Mouse (Mus musculus) midbrain, embryonic 12.5 days (tissue): ENCODE measurements around the gene Serpina3n. TPM values are rescaled to one million over a fixed set of nuclear protein-coding genes. Genes with fewer than 3 reads are reported as not detected.
A peak's percentile ranks its signal among the peaks of the same experiment; 100 is the strongest.
"Not testable (repeated sequence)": the region's sequence is repeated elsewhere in the genome, so short reads cannot be mapped to it uniquely, and the experiment has no call there.

Experiments used
- ATAC-seq: fragments of 200-750 bp; cut with Nextera tagmentation; 2 replicates; pipeline ENCODE4 v1.8.0; 2017; ENCODE audit warnings: low read depth, moderate TSS enrichment, moderate library complexity; ENCODE audit not compliant: low FRiP score
- H3K27ac ChIP-seq: fragments of 300-500 bp; sonication (generic); replicated peaks from 2 replicates; pipeline ENCODE4 v1.5.1; 2016; ENCODE audit warnings: mild to moderate bottlenecking
- H3K27me3 ChIP-seq: fragments of 300-500 bp; sonication (generic); 2 replicates; pipeline ENCODE4 v1.6.1; 2016; ENCODE audit warnings: mild to moderate bottlenecking
- H3K36me3 ChIP-seq: fragments of 300-500 bp; sonication (generic); 2 replicates; pipeline ENCODE4 v1.6.1; 2016
- H3K4me1 ChIP-seq: fragments of 300-500 bp; sonication (generic); 2 replicates; pipeline ENCODE4 v1.6.1; 2016
- H3K4me2 ChIP-seq: fragments of 300-500 bp; sonication (generic); replicated peaks from 2 replicates; pipeline ENCODE4 v1.6.1; 2016; ENCODE audit warnings: mild to moderate bottlenecking, moderate library complexity
- H3K4me3 ChIP-seq: fragments of 300-500 bp; sonication (generic); 2 replicates; pipeline ENCODE4 v1.5.1; 2016; ENCODE audit warnings: mild to moderate bottlenecking
- H3K9ac ChIP-seq: fragments of 300-500 bp; sonication (generic); replicated peaks from 2 replicates; pipeline ENCODE4 v1.6.1; 2016; ENCODE audit warnings: mild to moderate bottlenecking, moderate library complexity
- H3K9me3 ChIP-seq: fragments of 300-500 bp; sonication (generic); 2 replicates; pipeline ENCODE4 v1.6.1; 2016; ENCODE audit warnings: mild to moderate bottlenecking
- WGBS: fragments of 180-500 bp; shearing (Covaris S2); methylation state at CpG from one replicate; pipeline ENCODE4 v1.1.7; 2016; 5-methylcytosine and 5-hydroxymethylcytosine counted together
- polyA plus RNA-seq: library from polyadenylated mRNA; unstranded; fragments of >200 nt; fragmentation: Nextera tagmentation; extraction: Ambion mirVana; gene quantifications from 2 replicates; pipeline ENCODE4 v1.2.1, GENCODE M21; 2016

Gene Serpina3n
- polyA plus RNA-seq, 1 experiment from 2014 or later: not detected

- no peaks in the 10 kb centered on the region for H3K36me3 ChIP-seq
- no peaks in the 10 kb centered on the region for H3K4me1 ChIP-seq
- no peak overlapping the region for H3K27ac ChIP-seq
- no peak overlapping the region for H3K9ac ChIP-seq
- H3K4me2 ChIP-seq: 0 out of 2 replicates have a peak overlapping the region, but pooled peaks have one; percentile 16
- H3K27me3 ChIP-seq: peaks cover 23% of the 10 kb centered on the region
- 9% methylated on average over 22 of the region's 22 CpGs for WGBS
- peak; percentile 59; the same call in 1 of the 2 replicates for ATAC-seq
- no peak overlapping the region for H3K4me3 ChIP-seq
- no peaks in the 10 kb centered on the region for H3K9me3 ChIP-seq
These were observed 33.7 kb downstream of the Serpina3n start for GRCm38 (mm10) chr12:104440087-104440760.

GRCm38 (mm10) chr12:104443716-104444115, 37.2 kb downstream of the Serpina3n start:
- 86% methylated on average over 11 of the region's 11 CpGs for WGBS
- Histone ChIP-seq H3K9me3 (no peaks in the 10 kb centered on the region), H3K27ac (no peak overlapping the region), H3K4me3 (no peak overlapping the region), H3K9ac (no peak overlapping the region), H3K27me3 (peaks cover 17% of the 10 kb centered on the region), H3K4me1 (no peaks in the 10 kb centered on the region), H3K4me2 (no peak overlapping the region), H3K36me3 (no peaks in the 10 kb centered on the region)
- no peak for ATAC-seq

- WGBS: 83% methylated on average over 25 of the region's 25 CpGs
- not testable (repeated sequence) for H3K27ac ChIP-seq, H3K9ac ChIP-seq, H3K4me1 ChIP-seq, H3K4me3 ChIP-seq, H3K36me3 ChIP-seq, ATAC-seq, H3K4me2 ChIP-seq, H3K27me3 ChIP-seq, H3K9me3 ChIP-seq
These were observed 40.5 kb downstream of the Serpina3n start for GRCm38 (mm10) chr12:104447056-104447455.

- Histone ChIP-seq H3K36me3 (no peaks in the 10 kb centered on the region), H3K4me2 (no peak overlapping the region; the same call in 1 of the 2 replicates), H3K9ac (no peak overlapping the region), H3K9me3 (no peaks in the 10 kb centered on the region), H3K27ac (no peak overlapping the region), H3K27me3 (no peaks in the 10 kb centered on the region; the same call in none of the 2 replicates), H3K4me3 (no peak overlapping the region), H3K4me1 (no peaks in the 10 kb centered on the region)
- ATAC-seq: no peak
- 34% methylated on average over 13 of the region's 13 CpGs for WGBS
These were observed 41.6 kb downstream of the Serpina3n start for GRCm38 (mm10) chr12:104448099-104448498.

- no peak overlapping the region for H3K27ac ChIP-seq
These were observed 43.7 kb downstream of the Serpina3n start for GRCm38 (mm10) chr12:104450257-104450656.

GRCm38 (mm10) chr12:104453002-104453401, 46.5 kb downstream of the Serpina3n start:
- Histone ChIP-seq H3K36me3 (no peaks in the 10 kb centered on the region), H3K4me3 (no peak overlapping the region), H3K27me3 (peaks cover 14% of the 10 kb centered on the region), H3K4me1 (no peaks in the 10 kb centered on the region), H3K9ac (no peak overlapping the region), H3K4me2 (no peak overlapping the region), H3K9me3 (no peaks in the 10 kb centered on the region), H3K27ac (no peak overlapping the region)
- WGBS: 60% methylated on average over 1 of the region's 1 CpGs
- no peak for ATAC-seq

More at GRCm38 (mm10) chr12:104450257-104450656, 43.7 kb downstream of the Serpina3n start:
- Histone ChIP-seq H3K9me3 (no peaks in the 10 kb centered on the region), H3K4me3 (no peak overlapping the region), H3K9ac (no peak overlapping the region), H3K4me2 (no peak overlapping the region), H3K27me3 (peaks cover 8% of the 10 kb centered on the region), H3K4me1 (no peaks in the 10 kb centered on the region), H3K36me3 (no peaks in the 10 kb centered on the region)
- no peak for ATAC-seq
- WGBS: 84% methylated on average over 10 of the region's 10 CpGs

GRCm38 (mm10) chr12:104459377-104459776, 52.8 kb downstream of the Serpina3n start:
- Histone ChIP-seq H3K4me1 (no peaks in the 10 kb centered on the region), H3K36me3 (no peaks in the 10 kb centered on the region), H3K4me3 (no peak overlapping the region), H3K9ac (no peak overlapping the region), H3K9me3 (no peaks in the 10 kb centered on the region), H3K27ac (no peak overlapping the region), H3K4me2 (no peak overlapping the region), H3K27me3 (peaks cover 55% of the 10 kb centered on the region)
- no peak for ATAC-seq
- WGBS: 65% methylated on average over 6 of the region's 6 CpGs

- no peaks in the 10 kb centered on the region for H3K9me3 ChIP-seq
- no peak overlapping the region for H3K4me2 ChIP-seq
- 21% methylated on average over 8 of the region's 8 CpGs for WGBS
- no peak for ATAC-seq
- no peak overlapping the region for H3K27ac ChIP-seq
- H3K4me3 ChIP-seq: no peak overlapping the region
- H3K4me1 ChIP-seq: peaks cover 2% of the 10 kb centered on the region; the same call in 1 of the 2 replicates
- H3K9ac ChIP-seq: no peak overlapping the region
- peaks cover 73% of the 10 kb centered on the region for H3K27me3 ChIP-seq
- no peaks in the 10 kb centered on the region for H3K36me3 ChIP-seq
These were observed 54.8 kb downstream of the Serpina3n start for GRCm38 (mm10) chr12:104461372-104461771.

Other genes starting within 250 kb of the Serpina3n start
- gene Serpina3f, start 192.2 kb upstream of the Serpina3n start, polyA plus RNA-seq: 0.17 and 0.37 TPM in 2 replicates
- 0.19 and 0.37 TPM in 2 replicates for gene Serpina3g, start 170.5 kb upstream of the Serpina3n start, polyA plus RNA-seq
- 0.18 TPM in 1 of 2 replicates, not detected in the other for gene Serpina3i, start 143.6 kb upstream of the Serpina3n start, polyA plus RNA-seq
- not detected in 2 replicates for gene Serpina3j, start 92.2 kb upstream of the Serpina3n start, polyA plus RNA-seq
- not detected in 2 replicates for gene Serpina3k, start 68.2 kb upstream of the Serpina3n start, polyA plus RNA-seq
- gene Serpina3m, start 68.2 kb upstream of the Serpina3n start, polyA plus RNA-seq: not detected in 2 replicates
- gene Gsc, start 66.6 kb downstream of the Serpina3n start, polyA plus RNA-seq: 0.24 and 0.65 TPM in 2 replicates